Mouse (Mus musculus) bone marrow, adult 2 months (tissue): ENCODE data around the gene Map3k14.

Source experiments
- CTCF ChIP-seq: fragments of 200-500 bp; IDR thresholded peaks from 2 replicates; pipeline ENCODE4 v1.5.1; 2011; ENCODE audit warnings: low read length, control low read depth; ENCODE audit not compliant: control insufficient read depth, insufficient read depth
- POLR2A ChIP-seq: fragments of 200-500 bp; IDR thresholded peaks from 2 replicates; pipeline ENCODE4 v1.6.1; 2011; ENCODE audit warnings: low read depth, mild to moderate bottlenecking, control low read depth, low read length, borderline replicate concordance; ENCODE audit not compliant: control insufficient read depth

GRCm38 (mm10) chr11:103264427-103265005, 2.8 kb downstream of the Map3k14 start:
- TF ChIP-seq CTCF (no peak), POLR2A (no peak)
